Mouse (Mus musculus): ENCODE measurements at regions not wholly inside any gene's neighbourhood (a gene's known extent, or its start where the extent isn't known, plus 50 kb on each side); places are given as distances from the start of the nearest gene placed in this dataset.

GRCm38 (mm10) chr2:48539465-48540055, 274.3 kb upstream of the Acvr2a start:
- DNase-seq (ENCODE audit: low spot score): no peak

- DNase-seq (ENCODE audit: low spot score): no peak
Observed at GRCm38 (mm10) chr2:48544377-48544776, 269.5 kb upstream of the Acvr2a start.

- DNase-seq (ENCODE audit: low spot score): no peak
Observed at GRCm38 (mm10) chr2:48545072-48545471, 268.8 kb upstream of the Acvr2a start.

- DNase-seq (ENCODE audit: low spot score): no peak
Observed at GRCm38 (mm10) chr2:48545679-48546078, 268.2 kb upstream of the Acvr2a start.

DNA sequence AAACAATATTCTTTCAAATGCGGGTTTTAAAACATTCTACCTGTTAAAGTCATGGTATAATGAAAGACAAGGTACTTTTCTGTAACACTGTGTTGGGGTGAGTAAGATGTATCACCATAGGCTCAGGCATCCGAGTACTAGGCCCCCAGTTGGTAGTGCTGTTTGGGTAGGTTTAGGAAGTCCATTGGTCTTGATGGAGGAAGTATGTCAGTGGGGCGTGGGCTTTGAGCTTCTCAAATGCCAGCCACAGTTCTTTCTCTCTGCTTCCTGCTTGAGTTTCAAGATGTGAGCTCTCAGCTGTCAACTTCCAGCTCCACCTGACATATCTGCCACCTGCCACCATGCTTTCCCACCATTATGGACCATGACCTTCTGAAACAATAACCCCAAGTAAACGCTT, 267.7 kb upstream of the Acvr2a start:
- DNase-seq (ENCODE audit: low spot score): no peak

DNA sequence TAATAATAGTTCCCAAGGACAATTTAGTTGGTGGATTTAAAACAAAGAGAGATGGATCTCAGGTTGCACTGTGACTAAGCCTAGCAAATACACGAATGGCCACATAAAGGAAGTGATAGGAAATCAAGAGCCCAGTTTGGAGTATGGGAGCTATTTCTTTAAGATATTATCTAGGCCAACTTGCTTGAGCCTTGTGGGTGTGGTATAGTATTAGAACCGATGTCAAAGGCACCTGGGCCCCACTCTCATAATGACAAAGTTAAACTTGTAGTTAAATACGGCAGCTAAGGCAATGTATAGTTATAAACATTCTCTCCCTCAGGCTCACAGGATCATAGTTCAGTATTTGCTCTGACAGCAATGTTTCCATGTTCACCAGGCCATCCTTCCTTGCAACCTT, 257.3 kb upstream of the Acvr2a start:
- DNase-seq (ENCODE audit: low spot score): no peak

- DNase-seq (ENCODE audit: low spot score): no peak
Observed at GRCm38 (mm10) chr2:48557123-48557522, 256.8 kb upstream of the Acvr2a start.

- no peak for DNase-seq (ENCODE audit: low spot score)
Observed at GRCm38 (mm10) chr2:48558641-48559040, 255.3 kb upstream of the Acvr2a start.

DNA sequence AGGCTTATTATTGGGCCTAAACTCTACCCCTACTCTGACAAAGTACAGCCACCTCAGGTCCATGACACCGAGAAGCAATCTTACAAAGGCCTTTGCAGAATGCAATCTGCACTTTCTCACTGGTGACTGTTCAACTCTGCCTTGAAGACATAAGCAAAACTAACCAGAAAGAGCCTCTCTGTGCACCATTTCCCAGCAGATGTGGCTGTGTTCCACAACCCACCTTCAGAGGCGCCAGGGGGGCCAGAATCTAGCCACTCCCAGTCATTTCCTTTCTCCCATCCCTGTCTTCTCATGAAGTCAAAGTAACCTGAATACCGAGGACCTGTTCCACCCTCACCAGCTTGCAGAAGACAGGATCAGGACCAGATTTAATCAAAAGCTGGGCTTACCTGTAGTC, 250.3 kb upstream of the Acvr2a start:
- DNase-seq (ENCODE audit: low spot score): no peak

DNA sequence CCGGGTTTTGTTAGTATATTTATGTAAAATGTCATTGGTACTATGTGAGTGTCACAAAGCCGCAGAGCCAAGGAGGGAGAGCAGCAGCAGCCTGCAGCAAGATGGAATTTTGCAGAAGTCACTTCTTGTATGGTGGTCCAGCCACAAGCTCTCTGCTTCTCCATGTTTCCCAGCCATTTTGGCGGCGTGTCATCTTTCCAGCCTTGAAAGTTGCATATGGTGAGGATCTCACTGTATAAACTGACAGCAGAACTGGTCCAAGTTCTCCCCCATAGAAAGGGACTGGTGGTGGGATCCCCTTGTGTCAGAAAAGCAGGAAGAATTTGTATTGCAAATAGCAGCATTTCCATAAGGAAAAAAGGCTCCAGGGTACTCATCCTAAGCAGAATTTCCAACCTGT, 249.7 kb upstream of the Acvr2a start:
- DNase-seq (ENCODE audit: low spot score): no peak

- DNase-seq (ENCODE audit: low spot score): no peak
Observed at GRCm38 (mm10) chr2:48567871-48568270, 246.0 kb upstream of the Acvr2a start.

DNA sequence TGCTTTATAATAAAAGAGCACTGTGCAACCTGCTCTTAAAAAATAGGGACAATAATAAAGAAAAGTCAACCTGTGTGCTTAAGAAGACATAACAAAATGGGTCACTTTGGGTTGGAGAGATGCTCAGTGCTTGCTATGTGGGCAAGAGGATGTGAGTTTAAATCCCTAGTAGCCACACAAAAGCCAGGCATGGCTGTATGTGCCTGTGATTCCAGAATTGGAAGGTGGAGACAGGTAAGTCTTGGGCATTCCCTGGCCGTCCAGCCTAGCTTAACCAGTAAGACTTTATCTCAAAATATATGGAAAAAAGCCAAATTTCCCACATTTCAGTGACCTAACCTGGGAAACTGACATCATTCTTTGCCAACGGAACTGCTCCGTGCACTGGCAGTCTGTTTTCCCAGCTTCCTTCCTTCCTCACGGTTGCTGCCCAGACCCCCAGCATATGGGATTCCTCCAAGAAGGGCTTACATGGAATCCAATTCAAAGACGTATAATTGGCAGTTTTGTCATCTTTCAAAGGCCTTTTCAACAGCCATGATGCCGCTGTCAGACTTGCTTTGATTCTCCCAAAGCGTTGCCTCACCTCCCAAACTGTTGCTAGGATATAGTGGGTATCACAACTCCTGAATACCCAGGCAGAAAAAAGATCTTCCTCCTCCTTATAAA, 227.6 kb upstream of the Acvr2a start:
- DNase-seq (ENCODE audit: low spot score): no peak

- no peak for DNase-seq (ENCODE audit: low spot score)
Observed at GRCm38 (mm10) chr2:48586831-48587169, 227.1 kb upstream of the Acvr2a start.

- no peak for DNase-seq (ENCODE audit: low spot score)
Observed at GRCm38 (mm10) chr2:48589709-48590108, 224.2 kb upstream of the Acvr2a start.

GRCm38 (mm10) chr2:48597793-48598583, 215.9 kb upstream of the Acvr2a start:
- no peak for DNase-seq (ENCODE audit: low spot score)

DNA sequence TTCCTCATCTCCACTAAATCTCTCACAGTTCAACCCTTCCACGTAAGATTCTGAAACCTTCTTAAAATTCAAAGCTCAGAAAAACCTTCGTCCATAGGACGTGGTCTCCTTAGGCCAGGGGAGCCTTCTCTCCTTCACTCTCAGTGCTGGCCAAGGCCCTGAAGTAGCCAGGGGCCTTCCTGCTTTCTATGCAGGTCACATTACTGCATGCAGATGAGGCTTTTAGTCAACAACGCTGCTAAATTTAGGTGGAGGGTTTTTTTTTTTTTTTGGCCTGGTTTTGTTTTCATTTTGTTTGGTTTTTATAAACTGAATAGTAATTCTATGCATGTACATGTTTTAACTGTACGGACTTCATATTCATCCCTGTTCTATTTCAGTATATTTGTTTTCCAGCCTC, 214.5 kb upstream of the Acvr2a start:
- no peak for DNase-seq (ENCODE audit: low spot score)

- no peak for DNase-seq (ENCODE audit: low spot score)
Observed at GRCm38 (mm10) chr2:48601855-48602254, 212.1 kb upstream of the Acvr2a start.

- no peak for DNase-seq (ENCODE audit: low spot score)
Observed at GRCm38 (mm10) chr2:48609466-48609865, 204.4 kb upstream of the Acvr2a start.

GRCm38 (mm10) chr2:48612251-48612650, 201.7 kb upstream of the Acvr2a start:
- no peak for DNase-seq (ENCODE audit: low spot score)

DNA sequence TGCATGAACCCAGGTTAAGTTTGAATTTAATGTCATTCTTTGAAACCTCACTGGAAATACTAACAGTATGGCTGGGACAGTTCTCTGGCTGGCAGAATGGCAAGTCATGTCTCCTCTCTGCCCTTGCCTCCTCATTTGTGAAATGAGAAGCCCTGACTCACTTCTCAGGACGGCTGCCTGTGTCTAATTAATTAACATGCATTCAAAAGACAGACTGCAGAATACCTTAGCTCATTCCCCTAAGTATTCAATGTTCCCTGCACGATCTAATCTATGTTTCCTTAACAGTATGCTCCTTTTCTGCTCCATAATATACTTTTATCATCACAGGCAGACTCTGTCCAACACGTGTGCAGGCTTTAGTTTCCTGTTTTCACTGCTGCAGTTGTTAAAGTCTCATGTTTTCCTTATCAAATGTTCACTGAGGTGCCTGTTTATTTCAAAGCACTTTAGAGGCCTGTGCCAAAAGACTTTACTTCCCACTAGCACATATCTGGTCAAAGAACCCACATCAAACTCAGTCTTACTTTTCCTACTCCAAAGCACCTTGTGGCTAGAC, 196.7 kb upstream of the Acvr2a start:
- no peak for DNase-seq (ENCODE audit: low spot score)

- DNase-seq (ENCODE audit: low spot score): no peak
Observed at GRCm38 (mm10) chr2:48619042-48619441, 194.9 kb upstream of the Acvr2a start.

DNA sequence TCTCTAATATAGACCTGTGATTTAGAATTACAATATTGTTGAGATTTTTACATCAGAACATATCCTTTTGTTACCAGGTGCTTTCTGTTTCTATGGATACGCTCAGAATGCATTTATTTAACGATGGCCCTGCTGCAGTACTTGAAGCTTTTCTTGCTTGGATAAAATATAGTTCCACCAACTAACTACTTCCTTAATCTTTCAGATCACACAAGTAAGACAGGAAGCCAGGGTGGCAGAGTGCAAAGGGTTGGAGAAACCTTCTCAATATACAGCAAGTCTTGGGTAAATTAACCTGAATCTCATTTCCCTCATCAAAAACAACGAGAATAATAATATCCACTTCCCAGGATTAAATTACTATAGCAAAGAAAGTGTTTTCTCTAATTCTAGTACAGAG, 193.1 kb upstream of the Acvr2a start:
- DNase-seq (ENCODE audit: low spot score): no peak

GRCm38 (mm10) chr2:48622316-48622715, 191.6 kb upstream of the Acvr2a start:
- no peak for DNase-seq (ENCODE audit: low spot score)
